Mouse (Mus musculus) heart, postnatal 0 days (tissue): ENCODE measurements at regions not wholly inside any gene's neighbourhood (a gene's known extent, or its start where the extent isn't known, plus 50 kb on each side); places are given as distances from the start of the nearest gene placed in this dataset.

Experiments
- CTCF ChIP-seq: IDR thresholded peaks from 2 replicates; pipeline ENCODE4 v1.5.1; 2016; ENCODE audit warnings: antibody characterized with exemption, control low read depth, low read depth
- EP300 ChIP-seq: IDR thresholded peaks from 2 replicates; pipeline ENCODE4 v1.6.1; 2016; ENCODE audit warnings: antibody characterized with exemption, low read depth

DNA sequence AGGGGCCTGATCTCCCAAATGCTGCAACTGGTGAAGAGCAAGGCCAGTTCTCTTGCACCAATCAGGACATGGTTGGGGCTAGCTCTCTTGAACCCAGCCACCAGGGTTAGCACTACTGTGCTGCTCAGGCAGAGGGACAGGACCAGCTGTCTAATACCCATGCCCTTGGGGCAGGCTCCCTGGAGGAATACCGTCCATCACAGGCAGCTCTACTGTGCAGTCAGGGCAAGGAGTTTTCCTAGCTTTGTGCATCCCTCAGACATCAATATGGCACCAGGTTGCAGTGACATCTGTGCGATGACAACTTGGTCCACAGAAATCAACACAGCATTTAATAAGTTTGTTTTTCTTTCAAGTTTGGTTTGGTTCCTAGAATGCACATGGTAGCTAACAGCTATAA, 254.4 kb downstream of the Ppp1r3a start:
- TF ChIP-seq CTCF (no peak), EP300 (no peak)
